Mouse (Mus musculus) cerebellum, postnatal 4 days (tissue): ENCODE measurements around the gene Sema4b.
A peak's percentile ranks its signal among the peaks of the same experiment; 100 is the strongest.

Experiments used
- DNase-seq, 2 experiments: peaks; one replicate each; pipeline ENCODE4 v3.0.0; 2022; ENCODE audit warnings: low spot score in 2 of 2, mixed read lengths in 1 of 2

Sema4b gene

DNA sequence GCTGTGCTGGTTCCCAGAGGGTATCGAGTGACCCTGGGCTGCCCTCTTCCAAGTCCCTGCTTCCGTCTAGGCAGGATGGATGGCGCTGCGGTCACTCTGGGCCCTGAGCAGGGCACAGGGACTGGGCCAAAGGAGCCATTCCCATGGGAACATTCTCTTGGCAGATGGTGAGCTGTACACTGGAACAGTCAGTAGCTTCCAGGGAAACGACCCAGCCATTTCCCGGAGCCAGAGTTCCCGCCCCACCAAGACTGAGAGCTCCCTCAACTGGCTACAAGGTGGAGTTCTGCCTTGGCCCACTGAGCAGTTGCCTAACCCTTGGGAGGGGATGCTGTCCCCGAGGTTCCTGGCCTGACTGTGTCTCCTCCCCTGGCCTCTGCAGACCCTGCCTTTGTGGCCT lies 29.9 kb downstream of the Sema4b start:
- DNase-seq, result peak in 1 of 2 experiments; percentile 60

DNA sequence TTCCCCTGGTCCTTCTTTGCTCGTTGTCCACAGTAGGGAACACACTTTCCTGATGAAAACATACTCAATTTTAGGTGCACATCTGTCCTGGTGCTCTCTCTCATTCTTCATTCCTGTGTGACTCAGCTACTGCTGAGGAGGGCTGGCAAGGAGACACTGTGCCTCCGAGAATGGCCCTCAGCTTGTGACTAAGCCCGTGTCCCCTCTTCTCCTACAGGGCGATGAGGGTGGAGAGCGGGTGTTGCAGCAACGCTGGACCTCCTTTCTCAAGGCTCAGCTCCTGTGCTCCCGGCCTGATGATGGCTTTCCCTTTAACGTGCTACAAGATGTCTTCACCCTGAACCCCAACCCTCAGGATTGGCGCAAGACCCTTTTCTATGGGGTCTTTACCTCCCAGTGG lies 32.0 kb downstream of the Sema4b start:
- no peak for DNase-seq

DNA sequence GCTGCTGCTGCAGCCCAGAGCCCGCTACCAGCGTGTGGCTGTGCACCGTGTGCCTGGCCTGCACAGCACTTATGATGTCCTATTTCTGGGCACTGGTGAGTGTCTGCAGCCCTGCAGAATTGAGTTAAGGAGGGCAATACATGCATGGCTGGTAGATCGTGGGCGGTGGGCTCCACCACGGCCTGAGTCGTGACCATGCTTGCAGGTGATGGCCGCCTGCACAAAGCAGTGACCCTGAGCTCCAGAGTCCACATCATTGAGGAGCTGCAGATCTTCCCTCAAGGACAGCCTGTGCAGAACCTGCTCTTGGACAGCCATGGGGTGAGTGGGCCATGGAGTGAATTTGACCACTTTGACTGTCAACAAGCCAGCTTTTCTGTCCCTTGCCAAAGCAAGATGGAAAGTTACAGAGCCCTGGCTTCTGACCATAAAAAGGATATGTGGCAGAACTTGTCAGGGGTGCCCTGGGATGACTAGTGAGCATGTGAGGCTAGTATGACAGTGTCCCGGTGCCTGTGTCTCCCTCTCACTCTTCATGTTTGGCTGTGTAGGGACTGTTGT lies 33.7 kb downstream of the Sema4b start:
- no peak for DNase-seq

DNA sequence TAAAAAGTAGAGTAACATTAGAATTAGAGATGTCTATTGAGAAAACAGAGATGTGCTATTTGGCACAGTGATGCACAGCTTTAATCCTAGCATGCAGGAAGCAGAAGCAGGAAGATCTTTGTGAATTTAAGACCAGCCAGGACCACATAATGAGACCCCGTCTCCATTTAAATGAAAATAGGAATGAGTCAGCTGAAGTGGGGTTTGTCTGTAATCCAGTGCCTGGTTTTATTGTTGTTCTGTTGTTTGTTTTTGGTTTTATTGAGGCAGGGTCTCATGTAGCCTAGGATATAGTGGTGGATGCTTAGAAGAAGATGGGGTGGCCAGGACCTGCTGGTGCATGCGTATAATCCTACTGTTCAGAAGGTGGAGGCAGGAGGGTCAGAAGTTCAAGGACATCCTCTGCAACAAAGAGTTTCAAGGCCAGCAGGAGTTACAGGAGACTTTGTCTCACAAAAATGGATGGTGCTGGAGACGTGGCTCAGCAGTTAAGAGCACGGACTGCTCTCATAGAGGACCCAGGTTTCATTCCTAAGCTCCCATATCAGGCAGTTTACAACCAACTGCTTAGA lies 34.6 kb downstream of the Sema4b start:
- no peak for DNase-seq

DNA sequence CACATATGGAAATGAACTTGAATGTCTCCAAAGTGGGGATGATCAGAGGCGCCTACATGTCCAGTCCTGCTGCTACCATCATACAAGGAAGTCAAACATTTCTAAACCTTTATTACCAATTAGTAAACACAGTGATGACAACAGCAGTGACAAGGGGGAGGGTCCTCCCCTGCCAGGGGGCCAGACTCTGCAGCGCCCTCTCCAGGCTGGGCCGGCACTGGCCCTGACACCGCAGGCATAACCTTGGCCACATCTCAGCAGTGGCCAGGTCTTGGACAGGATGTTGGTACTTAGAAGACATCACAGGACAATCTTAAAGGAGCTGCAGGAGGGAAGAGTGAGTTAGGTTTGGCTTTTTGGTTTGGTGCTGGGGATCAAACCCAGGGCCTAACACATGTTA lies 40.4 kb downstream of the Sema4b start:
- no peak for DNase-seq

DNA sequence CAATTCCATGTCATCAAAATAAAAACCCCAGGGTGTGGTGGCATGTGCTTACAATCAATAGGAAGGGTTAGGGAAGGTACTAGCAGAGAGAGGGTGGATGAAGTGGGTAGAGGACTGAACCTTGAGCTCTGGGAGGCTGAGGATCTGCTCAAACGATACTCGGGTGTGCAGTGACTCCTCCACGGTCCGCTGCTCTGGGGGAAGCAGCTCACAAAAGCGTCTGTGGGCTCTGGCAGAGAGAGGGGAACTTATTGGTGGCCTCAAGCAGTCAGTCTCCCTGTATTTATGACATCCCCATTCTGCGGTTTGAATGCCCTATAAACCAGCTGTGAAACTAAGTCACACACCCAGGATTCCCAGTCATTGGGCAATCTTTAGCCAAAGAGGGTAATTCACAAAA lies 43.6 kb downstream of the Sema4b start:
- DNase-seq, result no peak

DNA sequence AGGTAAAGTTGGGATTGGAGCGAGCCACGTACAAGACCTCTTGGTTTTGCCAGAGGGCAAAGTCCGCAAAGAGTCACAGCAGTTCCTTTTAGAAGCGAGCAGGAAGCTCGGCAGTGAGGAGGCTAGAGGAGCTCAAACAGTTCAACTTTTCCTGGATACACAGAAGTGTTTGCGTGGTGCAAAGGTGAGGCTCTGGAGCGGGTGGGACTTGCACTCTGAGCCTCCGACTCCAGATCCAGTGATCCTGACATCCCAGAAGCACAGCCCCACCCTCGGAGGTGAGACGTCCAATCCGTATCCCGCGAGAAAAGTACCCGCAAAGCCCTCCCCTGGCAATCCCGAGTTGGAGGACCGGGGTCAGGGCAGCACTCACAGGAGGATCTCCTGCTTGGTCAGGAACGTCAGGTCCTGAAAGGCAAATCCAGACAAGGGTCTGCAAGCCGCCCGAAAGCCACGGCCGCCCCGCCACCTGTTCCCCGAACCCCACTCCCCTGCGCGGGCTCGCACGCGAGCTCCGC lies 45.4 kb downstream of the Sema4b start:
- DNase-seq, result no peak

DNA sequence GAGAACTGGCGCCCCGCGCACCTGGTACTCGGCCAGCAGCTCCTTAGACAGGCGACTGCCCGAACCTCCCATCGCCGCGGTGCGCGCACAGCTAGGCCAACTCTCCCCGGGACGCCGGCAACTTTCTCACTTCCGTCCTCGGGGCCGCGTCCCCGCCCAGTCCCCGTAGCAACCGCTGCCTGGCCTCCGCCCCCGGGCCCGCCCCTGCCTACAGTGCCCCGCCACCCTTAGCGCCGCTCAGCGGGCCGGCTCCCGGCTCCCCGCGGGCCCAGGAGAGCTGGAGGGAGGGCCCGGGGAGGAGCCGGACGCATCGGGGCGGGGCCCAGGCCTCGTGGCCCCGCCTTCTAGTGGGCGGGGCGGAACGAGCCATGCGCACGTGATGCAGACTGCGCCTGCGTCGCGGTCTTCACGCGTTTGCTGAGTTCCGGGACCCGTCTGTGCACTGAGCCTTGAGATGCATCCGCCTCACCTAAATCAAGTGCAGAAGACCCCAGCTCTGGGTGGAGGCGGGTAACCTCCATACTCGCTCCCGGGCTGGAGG lies 45.9 kb downstream of the Sema4b start, which contains the start of the genes Cib1 and Gdpgp1:
TSS of gene Cib1 (minus strand) at position 325 of the 541 bp plus-strand sequence.
TSS of gene Gdpgp1 (plus strand) at position 377 of the 541 bp plus-strand sequence.
- peak; percentile 82 to 93 for DNase-seq

DNA sequence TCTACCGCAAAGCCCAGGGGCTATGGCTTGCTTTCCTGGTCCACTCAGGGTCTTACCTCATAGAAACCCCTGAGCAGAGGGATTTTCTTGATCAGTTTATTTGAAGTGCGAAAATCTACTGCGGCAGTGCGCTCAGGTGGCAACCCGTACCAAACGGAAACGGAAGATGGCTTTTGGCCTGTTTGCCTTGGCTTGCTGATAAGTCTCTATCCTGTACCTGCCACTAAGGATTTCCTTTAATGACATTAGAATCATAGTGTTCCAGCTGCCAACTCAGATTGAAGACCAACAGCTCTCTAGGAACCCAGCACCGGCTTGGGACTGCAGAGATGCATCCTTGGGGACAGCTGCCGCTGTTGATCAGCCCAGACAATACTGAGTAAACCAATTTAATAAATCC lies 47.2 kb downstream of the Sema4b start:
- no peak for DNase-seq

DNA sequence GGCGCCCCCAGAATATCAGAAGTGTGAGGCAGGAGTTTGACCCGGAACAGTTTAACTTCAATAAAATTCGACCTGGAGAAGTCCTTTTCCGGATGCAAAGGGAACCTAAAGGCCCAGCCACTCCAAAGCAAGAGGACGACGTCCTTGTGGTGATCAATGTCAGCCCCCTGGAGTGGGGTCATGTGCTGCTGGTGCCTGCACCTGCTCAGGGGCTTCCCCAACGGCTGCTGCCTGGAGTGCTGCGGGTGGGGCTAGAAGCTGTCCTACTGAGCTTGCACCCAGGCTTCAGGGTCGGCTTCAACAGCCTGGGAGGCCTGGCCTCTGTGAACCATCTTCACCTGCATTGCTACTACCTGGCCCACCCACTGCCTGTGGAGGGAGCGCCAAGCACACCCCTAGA lies 51.9 kb downstream of the Sema4b start:
- no peak for DNase-seq

DNA sequence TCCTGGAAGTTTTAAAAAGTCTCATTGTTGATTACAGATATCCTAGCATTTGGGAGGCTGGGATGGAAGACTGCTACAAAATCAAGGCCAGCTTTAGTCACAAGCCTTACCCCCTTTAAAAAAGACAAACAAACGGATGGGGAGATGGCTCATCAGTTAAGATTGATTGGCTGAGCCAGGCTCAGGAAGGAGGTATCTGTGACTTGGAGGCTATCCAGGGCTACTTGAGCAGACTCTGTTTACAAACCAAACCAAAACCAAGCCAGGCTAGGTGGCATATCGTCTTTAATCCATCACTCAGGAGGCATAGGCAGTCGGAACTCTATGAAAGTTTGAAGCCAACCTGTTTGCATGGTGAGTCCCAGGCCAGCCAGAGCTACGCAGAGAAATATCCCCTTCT lies 55.0 kb downstream of the Sema4b start:
- no peak for DNase-seq

DNA sequence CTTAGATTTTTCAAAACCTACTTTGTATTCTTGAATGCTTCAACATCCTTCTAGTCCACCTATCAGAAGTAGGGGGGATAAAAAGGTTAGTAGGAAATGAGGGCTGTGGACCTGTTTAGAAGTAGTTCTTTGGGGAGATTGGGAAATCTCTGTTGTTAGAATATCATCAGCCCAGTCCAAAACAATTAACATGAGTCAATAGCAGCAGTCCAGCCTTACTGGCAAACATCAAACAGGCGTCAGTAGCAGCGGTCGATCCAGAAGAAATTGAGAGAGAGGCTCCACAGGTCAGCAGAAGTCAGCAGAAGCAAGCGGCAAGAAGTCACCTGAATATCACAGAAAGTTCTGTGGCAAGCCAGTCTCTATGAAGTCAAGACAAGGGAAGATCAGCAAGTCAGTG lies 58.2 kb downstream of the Sema4b start:
- DNase-seq, result no peak

DNA sequence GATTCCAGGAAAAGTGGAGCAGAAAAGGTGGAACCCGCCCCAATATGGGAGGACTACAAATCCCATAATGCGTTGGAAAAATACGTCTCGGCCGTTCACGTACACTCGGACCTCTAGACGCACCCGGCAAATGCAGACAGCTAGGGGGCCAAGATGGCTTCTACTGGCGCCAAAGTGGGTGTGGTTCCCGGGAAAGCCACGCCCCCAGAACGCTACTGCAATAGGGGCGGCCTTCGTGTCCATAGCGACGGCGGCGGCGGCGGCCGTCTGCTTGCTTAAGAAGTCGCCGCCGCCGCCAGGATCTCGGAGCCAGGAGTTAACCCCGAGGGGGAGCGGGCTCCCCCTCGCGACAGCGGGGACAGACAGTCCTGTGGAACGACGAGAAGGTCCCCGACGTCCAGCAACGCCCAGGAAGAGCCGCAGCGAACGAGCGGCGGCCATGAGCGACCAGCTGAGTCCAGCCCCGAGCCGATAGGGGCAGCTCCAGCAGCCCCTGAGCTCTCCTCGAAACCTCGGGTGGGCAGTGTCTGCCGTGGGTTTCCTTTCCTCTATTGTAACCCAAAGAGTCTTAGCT lies 59.6 kb downstream of the Sema4b start, which contains the start of gene Ttll13:
TSS of gene Ttll13 (plus strand) at position 229 of the 574 bp plus-strand sequence.
- DNase-seq, result peak; percentile 90 to 96

DNA sequence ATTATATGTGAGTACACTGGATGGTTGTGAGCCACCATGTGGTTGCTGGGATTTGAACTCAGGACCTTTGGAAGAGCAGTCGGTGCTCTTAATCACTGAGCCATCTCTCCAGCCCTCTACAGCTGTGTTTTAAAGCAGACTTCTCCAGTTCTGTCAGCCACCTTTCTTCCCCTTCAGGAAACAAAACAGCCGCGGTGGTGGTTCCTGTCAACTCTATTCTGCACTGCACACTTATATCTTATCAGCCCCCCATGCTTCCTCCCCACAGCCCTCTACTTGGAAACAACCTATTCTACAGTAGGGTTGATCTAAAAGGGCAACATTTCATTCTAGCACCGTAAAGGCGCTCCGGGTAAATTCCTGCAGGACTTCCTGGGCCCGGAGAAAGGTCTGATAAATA lies 60.2 kb downstream of the Sema4b start:
- DNase-seq, result no peak

DNA sequence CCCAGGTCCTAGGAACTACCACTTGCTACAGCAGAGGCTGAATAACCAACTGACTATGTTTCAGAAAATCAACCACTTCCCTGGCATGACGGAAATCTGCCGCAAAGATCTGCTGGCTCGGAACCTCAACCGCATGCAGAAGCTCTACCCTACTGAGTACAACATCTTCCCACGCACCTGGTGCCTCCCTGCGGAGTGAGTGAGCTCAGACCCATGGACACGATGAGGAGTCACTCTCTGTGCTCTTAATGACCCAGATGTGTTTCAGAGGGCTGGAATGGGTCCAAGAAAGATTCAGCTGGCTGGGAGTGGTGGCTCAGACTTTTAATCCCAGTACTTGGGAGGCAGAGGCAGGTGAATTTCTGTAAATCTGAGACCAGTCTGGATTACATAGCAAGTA lies 65.8 kb downstream of the Sema4b start:
- DNase-seq, result no peak

DNA sequence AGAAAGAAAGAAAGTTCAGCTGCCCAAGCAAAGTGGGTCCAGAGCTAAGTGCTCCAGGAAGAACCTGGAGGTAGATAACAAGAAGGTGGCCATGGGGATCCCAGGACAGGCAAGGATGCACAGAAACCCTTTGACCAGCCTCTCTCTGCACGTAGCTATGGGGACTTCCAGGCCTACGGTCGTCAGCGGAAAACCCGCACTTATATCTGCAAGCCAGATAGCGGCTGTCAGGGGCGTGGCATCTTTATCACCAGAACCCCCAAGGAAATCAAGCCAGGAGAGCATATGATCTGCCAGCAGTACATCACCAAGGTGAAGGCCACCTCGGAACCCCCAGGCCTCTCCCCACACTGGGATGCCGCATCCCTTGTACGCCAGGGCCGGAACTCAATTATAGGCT lies 66.2 kb downstream of the Sema4b start:
- no peak for DNase-seq

DNA sequence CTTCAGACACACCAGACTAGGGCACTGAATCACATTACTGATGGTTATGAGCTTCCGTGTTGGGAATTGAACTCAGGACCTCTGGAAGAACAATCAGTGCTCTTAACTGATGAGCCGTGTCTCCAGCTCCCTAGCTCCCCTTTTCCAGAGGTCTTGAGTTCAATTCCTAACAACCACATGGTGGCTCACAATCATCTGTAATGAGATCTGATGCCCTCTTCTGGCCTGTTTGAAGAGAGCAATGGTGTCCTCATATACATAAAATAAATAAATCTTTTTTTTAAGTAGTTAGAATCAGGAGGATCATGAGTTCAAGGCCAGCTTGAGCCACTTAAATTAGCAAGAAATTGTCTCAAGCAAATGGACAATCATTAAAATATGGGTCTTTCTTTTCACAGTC lies 69.3 kb downstream of the Sema4b start:
- no peak for DNase-seq

DNA sequence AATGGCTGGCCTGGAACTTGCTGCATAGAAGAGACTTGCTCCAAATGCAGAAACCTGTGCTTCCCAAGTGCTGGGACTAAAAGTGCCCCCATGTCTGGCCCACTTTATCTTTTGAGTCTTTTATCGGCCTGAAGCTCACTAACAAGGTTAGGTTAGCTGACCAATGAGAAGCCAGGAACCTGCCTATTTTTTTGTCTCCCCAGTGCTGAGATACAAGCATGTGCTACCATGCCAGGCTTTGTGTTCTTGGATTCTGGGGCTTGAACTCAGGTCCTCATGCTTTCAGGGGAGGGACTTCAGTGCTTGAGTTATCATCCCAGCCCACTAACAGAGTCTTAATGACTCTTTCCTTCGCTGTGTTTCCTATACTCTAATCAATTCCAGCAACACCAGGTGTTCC lies 71.1 kb downstream of the Sema4b start:
- no peak for DNase-seq

DNA sequence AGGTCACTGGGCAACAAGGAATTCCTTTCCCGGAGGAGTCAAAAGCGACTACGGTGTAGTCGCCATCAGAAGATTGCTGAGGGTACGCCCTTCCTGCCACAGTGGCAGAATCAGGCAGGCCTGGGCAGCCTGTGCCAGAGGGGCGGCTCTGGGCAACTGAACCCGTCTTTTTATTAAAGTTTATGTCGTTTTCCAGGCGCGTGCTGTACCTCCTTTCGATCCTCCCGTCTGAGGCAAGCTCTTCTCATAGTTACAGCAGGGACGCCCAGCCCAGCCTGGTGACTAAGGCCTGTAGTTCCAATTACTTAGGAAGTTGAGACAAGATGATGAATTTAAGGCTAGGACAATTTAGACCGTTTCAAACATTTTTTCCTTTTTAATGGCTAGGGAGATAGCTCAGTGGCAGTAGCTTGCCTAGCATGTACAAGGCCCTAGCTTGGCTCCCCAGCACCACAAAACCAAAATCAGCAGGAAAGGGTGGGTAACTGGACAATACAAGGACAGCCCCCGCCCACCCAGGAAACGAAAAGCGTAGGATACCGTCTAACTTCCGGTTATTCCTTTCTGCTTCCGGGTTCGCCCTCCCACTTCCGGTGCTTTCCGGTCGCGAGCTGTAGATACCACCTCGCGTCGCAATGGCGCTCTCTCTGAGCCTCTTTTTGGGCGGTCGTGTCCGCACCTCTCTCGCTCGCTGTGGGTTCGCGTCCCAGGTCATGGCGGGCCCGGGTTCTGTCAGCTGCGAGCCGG lies 74.2 kb downstream of the Sema4b start, which contains the start of gene Ngrn:
TSS of gene Ngrn (plus strand) at position 591 of the 747 bp plus-strand sequence.
- DNase-seq, result peak; percentile 53 to 79

DNA sequence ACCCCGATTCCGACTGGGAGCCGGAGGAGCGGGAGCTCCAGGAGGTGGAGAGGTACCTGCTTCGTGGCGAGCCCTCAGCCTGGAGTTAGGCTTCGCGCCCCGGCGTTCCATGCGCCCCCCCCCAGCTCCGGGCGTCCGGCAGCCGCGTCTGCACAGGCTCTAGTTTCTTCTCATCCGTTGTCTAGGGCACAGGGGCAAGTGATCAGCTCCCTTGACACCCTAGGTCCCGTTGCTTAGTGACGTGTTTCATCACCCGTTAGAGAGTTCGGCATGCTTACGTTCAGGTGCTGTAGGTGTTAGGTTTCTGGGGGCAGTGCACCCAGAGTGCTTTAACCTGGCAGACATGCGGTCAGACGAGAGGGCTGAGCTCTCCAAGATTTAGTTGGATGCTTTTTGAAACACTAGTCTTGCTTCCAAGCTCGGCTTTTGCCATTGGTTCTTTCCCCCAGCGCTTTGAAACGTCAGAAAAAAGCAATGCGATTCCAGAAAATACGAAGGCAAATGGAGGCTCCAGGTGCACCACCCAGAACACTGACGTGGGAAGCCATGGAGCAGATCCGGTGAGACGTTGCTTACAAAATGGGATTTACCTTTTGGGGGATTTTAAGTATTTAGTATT lies 74.8 kb downstream of the Sema4b start:
- DNase-seq, result no peak

DNA sequence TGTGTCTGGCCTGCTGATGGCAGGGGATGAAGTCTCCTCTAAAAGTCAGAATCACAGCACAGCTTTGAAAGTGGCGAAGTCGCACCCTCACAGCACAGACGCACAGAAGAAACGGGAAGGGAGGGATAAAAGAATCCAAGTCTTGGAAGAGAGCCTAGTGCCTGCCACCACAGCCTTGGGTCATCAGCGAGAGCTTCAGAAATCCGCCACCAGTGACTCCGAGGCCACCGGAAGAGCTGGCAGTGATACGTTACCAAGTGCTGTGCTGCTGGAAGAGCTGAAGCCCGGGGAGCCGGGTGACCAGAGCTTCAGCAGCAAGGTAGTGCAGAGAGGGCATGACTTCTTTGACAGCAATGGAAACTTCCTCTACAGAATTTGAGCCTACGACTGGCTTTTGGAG lies 78.0 kb downstream of the Sema4b start:
- DNase-seq, result no peak

DNA sequence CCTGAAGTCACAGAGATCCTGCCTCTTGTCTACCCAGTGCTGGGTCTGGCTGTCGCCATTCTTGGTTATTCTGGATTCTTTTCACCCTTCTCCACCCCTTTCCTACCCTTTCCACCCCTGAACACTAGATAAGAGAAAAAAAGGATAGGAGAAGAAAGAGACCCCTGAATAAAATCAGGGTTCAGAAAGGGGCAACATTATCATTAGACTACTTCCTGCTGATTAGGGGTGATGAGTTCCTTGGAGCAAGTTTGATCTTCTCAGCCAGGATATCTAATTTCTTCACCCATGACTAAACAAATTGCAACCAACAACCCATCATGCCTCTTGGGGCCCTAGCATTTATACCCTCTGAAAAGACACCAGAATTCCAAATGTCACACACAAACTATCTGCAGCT lies 81.1 kb downstream of the Sema4b start:
- DNase-seq, result no peak
